Mouse (Mus musculus): ENCODE results near the gene Filip1l.

DNA sequence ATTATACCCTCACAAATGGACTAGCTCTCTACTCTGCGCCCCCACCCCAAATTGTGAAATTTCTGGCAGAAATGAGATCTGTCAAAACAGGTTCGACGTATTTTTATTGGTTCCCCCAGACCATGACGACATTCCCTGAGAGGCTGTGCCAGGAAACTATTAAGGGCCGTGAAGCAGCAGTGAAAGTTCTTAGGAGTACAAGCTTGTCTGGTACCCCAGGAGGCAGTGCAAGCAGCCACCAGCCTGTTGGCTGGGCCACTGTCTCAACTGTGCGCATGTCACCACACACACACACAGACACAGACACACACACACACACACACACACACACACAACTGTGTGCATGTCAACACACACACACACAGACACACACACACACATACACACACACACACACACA is 45.0 kb downstream of the Filip1l start:
- TF ChIP-seq POLR2A (IDR thresholded peaks at IDR 0.05; ENCODE audit: borderline replicate concordance, low read depth, low read length) = no peak
- no peak for TF ChIP-seq CTCF (IDR thresholded peaks at IDR 0.05; ENCODE audit: low read depth, low read length)
